Mouse (Mus musculus) T-helper 1 cell (primary cell): ENCODE results near the gene Cct4.

Experiments used
- in situ Hi-C: fragments of 300-600 bp; cut with MboI, MseI; formaldehyde crosslinking; loops from one replicate; pipeline ENCODE4 v1.15.1; 2025; ENCODE audit warnings: high pct_unique_total_duplicates

Gene Cct4

GRCm38 (mm10) chr11:23023155-23023554 lies 32.8 kb downstream of the Cct4 start:
- in situ Hi-C loops = no loop called here

- in situ Hi-C loops = no loop called here
These were observed 33.9 kb downstream of the Cct4 start for GRCm38 (mm10) chr11:23024169-23024568.

- in situ Hi-C loops = no loop called here
These were observed 38.6 kb downstream of the Cct4 start for GRCm38 (mm10) chr11:23028957-23029356.

DNA sequence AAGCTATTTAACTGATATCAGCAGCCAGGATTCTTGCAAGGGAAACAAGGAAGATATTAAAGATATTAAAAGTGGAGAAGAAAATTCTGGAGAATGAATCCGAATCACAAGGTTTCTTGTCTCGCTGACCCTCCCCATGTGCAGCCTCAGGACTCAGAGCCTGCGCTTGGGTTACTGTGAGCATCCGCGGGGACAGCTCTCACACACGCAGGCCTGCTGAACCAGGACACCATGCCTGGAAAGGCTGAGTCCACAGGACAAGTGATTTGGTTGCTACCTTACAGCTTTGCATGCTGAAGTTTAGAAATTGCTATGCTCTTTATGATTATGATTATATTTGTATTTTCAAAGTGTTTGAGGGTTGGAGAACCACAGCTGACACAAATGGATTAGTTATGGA lies 39.1 kb downstream of the Cct4 start:
- in situ Hi-C loops = no loop called here

DNA sequence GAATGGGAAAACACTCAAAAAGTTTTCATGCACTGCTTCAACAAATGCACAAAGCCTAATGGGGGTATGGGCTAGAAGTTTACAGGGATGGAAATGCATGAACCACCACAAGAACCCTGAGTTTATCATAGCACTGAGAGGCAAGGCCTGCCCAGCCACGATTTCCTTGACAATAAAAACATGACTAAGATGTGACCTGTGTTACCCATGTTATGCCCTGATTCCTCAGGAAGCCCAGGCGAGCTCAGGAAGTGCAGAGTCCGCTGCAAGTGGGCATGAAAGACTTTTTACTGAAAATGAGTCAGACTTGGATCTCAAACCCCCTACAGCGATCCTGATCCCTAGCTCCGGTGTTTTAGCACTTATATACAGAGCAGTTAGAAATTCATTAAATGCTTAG lies 56.9 kb downstream of the Cct4 start:
- in situ Hi-C loops = no loop called here

DNA sequence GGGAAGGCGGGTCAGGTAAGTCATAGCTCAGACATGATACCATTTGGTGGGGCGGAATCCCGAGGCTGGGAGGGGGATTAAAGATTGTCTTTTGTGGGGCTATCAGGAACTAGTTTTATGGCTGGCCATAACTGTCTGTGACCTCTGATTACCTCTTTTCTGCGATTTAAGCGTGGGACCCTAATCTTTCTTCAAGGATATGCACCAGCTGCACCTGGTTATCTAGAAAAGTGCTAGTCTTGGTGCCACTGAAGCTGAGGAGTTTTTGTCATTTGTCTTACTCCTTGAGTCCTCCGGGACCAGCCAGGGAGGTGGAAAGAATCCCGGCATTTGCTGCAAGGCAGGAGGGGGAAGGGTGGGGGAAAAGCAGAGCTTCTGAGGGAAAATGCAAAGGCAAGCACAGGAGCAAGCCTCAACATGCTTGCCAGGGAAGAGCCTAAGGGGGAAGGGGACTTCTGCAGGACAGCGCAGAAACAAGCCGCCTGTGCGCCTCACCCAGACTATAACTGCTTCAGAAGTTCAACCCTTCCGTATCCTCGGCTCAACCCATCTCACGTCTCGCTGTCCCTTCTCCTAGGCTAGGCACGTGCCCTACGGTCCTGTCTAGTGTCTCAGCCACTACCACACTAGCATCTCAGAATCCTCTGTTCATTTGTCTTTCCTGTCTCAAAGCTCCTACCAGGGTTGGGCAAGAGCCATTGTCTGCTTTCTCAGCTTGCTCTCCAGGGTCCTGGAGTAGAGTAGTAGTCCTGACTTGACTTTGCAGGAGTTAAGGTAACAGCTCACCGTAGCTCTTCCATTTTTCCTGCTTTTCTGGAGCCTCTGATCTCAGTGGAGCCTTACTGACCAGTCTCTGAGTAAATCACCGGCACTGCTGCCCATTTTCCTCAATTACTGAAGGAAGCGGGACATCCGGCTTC lies 57.6 kb downstream of the Cct4 start:
- in situ Hi-C loops = no loop called here

- in situ Hi-C loops = no loop called here
These were observed 59.3 kb downstream of the Cct4 start for GRCm38 (mm10) chr11:23049642-23050041.

GRCm38 (mm10) chr11:23052353-23052752 lies 62.0 kb downstream of the Cct4 start:
- in situ Hi-C loops = no loop called here
